Mouse (Mus musculus) spleen, embryonic (tissue): Measurements from ENCODE around the gene Dram2.
"Not testable (repeated sequence)": the region's sequence is repeated elsewhere in the genome, so short reads cannot be mapped to it uniquely, and the experiment has no call there.

Experiments used
- CTCF ChIA-PET: fragments of 350-600 bp; sonication (Branson Sonifier 250); formaldehyde crosslinking; loops from one replicate; lab custom pipeline; 2022; lab: Charles Lee

Gene Dram2

DNA sequence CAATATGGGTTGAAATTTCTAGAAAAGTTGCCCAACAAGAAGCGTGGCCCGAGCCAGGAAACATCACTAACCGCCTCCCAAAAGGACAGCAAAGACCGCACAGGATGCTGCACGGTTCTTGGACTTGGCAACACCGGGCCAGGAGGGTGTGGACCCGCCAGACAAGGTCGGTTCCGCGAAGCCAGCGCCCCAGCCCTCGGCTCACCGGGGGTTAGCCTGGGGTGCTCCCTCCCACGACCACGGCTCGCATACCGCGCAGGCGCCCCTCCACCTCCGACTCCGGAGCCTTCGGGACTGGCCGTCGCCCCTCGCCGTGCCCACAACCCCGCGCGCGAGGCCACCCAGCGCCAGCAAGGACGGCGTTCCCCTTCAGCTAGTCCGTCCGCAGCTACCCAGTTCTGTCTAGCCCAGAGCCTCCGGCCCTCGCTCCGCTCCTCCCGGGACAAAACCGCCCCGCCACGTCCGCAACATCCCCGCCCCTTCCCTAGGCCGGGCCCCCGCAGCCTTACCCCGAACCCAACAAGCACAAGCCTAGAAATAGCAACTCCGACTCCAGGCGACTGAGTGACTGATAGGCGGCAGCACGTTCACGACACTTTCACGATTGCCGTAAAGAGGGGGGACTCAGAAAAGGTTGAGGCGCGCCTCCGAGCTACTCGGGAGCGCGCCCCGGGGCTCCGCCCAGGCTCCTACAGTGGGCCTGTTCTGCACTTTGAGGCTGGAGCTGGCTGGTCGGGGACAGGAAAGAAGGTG, at the start of gene Dram2, which contains the start of gene Cept1:
Gene Dram2 (plus strand): TSS at position 628 of the 753 bp plus-strand sequence.
Gene Cept1 (minus strand): TSS at position 632 of the 753 bp plus-strand sequence.
- CTCF ChIA-PET: interaction anchor here (0.8 to 1.1 kb wide), 2 partner anchors 13 to 64 kb away, joined by 3 read pairs; no protein-coding TSS in a partner anchor

DNA sequence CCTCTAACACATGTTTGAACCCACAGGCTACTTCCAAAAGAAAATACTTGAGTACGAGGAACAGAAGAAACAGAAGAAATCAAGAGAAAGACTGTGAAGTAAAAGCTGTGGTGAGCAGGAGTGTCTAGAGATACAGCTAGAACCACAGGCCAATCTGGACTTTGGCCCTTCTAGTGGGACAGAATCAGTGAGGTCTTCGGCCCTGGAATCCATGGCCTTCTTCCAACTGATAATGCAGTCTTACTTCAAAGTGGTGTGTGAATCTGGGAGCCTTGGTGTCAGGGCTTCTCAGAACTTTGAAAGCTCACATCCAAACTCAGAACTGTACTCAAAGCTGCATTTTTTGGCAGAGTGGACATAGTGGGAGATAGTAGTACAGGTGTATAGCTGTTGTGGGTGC, 47.1 kb upstream of the Dram2 start:
- CTCF ChIA-PET: no interaction called here

DNA sequence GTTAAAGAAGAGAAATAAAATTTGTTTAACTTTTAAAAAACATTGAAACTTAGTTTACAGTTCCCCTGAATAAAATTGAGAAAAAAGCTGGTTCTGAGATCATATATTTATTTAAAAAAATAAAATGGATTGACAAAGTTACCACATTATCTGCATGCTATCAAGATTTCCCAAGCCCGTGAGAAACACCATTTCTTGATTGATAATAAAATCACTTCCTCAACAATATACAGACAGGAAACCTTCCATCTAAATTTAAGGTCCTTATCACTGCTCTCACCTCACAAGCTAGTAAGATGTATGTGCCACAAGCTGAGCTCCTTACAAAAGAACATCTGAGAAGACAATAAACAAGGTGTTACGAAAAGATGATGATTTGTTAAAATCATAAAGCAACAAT, 44.7 kb upstream of the Dram2 start:
- CTCF ChIA-PET: no interaction called here

DNA sequence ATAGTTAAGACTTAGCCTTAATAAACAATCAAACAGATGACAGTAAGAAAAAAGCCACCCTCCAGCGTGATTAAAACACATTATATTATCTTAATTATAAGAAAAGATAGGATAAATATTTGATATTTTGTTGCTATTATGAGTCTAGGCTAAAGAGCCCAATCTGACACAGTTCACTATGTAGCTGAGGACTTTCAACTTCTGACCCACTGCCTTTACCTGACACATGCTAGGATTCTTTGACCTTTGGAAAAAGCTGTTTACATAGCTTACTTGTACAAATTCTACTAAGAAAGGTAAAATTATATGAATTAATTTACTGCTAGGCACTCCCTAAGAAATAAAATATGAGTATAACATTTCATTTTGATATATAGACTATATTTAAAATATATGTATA, 36.9 kb upstream of the Dram2 start:
- CTCF ChIA-PET: interaction anchor here (0.7 kb wide), 1 partner anchor 47 kb away, joined by 3 read pairs; no protein-coding TSS in a partner anchor

DNA sequence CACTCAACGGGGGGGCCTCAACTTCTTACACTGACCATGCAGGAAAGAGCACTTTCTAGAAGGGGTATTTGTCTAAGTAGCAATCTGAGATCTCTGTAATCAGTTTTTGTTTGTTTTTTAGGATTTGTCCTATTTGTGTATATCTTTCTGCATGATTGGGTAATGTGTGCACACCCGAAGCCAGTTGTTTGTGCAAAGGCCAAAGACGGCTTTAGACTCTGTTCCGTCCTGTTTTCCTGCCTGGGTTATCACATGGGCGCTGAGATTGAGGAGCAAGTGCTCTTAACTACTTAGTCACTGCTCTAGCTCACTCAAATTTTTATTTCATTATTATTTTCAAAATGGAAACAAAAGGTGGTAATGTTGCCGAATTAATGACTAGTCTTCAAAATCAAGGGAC, 32.6 kb upstream of the Dram2 start:
- CTCF ChIA-PET: no interaction called here

DNA sequence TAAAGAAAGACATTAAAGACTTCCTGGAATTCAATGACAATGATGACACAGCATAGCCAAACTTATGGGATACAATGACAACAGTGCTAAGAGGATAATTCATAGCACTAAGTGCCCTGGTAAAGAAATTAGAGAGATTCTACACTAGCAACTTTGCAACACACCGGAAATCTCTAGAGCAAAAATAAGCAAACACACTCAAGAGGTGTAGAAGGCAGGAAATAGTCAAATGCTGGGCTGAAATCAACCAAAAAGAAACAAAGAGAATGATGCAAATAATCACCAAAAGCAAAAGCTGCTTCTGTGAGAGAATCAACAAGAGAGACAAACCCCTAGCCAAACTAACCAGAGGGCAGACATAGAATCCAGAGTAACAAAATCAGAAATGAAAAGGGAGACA, 24.9 kb upstream of the Dram2 start:
- CTCF ChIA-PET: no interaction called here

DNA sequence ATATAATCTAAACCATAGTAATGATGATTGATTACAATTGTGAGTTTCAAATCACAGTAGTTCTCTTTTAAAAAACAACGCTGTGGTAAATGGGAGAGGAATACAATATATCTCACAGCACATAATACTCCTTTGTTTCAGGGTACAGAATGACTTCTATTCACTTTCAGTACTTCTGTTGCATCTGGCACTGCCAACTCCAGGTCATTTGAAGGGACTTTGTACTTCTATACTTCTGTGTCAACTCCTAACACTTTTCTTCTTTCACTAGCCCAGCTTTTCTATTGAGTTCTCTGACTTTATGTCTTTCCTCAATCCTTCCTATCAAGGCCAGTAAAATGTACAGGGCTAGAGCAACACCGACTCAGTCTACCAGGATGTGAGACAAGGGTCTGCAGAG, 21.2 kb upstream of the Dram2 start:
- CTCF ChIA-PET: no interaction called here

DNA sequence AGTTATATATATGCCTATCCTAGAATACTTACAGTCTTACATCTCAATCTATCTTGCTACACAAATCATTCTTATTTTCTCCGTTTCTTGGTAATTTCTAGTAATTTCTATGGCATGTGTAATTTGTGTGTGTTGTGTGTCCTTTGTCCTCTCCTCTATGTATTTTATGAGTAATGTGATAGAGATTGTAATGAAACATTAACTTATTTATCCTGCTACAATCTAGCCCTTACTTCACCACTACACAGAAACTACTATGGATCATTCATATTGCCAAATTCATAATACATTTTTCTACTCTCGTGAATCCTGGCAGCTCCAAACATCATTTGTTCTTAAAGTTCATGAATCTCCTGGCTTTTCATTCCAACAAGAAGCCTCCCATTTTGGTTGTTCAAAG, 19.6 kb upstream of the Dram2 start:
- CTCF ChIA-PET: no interaction called here

DNA sequence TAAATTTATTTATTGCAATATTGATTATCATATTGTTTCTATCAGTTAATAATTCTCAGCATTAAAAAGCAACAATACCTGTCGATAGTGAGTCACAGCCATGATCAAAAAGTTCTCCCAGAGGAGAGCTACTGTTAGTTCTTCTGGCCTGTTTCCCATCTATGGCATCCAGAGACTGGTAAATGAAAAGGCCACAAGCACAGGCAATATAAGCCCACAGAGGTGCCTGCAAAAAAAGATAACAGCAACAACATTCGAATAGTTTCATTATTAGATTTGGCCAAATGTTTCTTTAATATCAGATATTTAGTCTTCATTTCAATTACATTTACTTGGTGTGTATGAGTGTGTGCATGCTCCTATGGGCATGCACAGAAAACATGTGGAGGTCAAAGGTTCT, 14.3 kb upstream of the Dram2 start:
- CTCF ChIA-PET: interaction anchor here (0.6 kb wide), 1 partner anchor 382 kb away, joined by 3 read pairs; no protein-coding TSS in a partner anchor

DNA sequence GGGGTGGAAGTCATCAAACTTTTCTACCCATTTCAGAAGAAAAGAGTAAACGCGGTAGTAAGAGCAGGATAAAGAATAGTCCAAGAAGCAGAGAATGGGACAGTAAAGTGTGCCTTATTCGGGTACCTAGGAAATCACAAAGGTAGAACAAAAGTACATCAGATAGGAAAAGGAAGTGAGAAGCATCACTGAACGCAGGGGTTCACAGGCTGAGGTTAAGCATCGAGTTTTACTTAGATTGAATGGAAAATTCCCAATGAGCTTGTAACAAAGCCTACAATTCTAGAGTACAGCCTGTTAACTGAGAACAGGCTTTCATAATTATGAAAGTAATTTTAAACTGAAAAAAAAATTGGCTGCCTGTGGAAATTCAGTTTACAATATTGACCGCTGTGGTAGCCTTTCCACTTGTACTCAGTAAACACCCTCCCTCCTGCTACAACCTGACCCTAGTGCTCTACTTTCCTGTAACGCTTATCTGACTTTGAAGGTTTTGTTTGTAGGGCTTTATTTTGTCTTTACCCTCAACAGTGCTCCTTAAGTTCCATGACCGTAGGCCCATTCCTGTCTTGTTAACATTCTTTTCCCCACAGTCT, 2.8 kb upstream of the Dram2 start:
- CTCF ChIA-PET: interaction anchor here (0.7 kb wide), 1 partner anchor 58 kb away, joined by 3 read pairs; no protein-coding TSS in a partner anchor

DNA sequence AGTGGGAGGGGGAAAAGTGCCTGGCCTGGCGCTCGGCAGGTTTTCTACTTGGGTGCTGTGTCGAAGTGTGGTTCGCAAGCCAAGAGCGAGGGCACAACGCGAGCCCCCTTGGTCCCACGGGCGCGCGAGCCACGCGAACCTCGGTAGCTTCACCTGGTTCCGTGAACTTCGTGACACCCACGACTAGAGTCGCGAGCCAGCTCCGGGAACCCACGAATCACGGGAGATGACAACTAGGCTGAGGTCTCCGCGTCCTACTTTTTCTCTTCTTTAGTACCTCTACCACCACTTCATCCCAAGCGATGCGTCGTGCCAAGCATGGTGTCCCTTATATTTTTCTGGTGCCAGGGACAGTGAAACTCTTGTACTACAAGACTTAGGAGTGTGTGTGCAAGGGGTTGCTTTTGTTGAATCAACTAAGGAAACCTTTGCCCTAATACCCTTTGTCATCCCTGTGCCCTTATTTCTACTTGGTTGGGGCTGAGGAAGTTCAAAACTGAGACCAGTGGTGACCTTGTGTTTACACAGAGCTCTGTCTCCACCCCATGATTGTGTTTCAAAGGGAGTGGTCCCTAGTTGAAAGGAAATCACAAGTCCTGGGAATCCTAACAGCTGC, 434 bp downstream of the Dram2 start:
- CTCF ChIA-PET: interaction anchor here (1.1 kb wide), 1 partner anchor 65 kb away, joined by 3 read pairs; no protein-coding TSS in a partner anchor

DNA sequence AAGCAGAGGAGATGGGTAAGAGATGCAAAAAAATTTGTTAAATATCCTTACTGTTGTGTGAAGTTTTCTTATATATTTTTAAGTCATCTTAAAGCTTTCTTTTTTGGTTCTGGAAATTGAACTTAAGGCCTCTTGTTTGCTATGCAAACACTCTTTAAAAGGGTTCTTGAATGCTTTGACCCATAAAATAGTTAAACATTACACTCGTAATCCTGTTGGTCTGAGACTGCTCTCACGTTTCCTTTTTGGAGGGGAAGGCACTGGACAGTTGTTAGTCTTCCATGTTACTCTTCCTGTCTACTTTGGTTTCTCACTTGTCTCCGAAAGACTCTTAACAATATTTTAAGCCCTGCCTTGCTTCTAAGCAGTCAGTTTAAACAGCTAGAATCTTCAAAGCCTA, 1.4 kb downstream of the Dram2 start:
- CTCF ChIA-PET: no interaction called here

DNA sequence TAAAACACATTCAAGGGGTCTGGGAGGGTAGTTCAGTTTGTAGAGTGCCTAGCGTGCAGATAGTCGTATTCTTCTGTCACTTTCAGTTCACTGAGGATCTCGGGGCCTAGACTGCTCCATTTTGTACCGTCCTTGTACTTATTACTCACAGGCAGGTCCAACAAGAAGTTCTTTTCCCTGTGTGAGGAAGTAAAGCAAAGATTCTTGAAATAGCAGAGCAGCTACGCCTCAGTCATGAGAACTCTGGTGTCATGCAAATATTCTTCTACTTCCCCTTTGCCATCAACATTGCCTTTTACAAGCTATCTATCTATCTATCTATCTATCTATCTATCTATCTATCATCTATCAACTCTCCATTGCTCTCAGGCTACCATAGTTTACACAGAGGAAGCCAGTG, 5.8 kb downstream of the Dram2 start:
- CTCF ChIA-PET: no interaction called here

DNA sequence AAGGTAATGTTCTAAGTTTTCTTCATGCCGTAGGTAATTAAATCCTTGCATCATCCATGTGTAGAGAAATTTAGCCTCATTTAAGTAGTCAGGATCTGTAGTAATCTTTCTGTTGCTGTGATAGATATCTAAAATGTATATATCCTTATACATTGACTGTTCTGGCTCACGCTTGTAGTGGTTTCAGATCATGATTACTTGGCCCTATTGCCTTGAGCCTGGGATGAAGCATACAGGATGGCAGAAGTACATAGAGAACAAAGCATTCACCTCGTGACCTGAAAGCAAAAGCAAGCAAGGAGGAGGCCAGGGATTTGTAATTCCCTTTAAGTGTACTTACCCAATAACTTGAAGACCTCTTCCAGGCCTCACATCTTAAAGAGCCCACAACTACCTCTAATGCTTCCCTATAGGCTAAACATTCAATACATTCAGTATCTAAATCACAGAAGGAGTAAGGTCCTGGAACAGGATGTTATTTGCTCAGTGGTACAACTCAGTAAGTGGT, 8.2 kb downstream of the Dram2 start:
- CTCF ChIA-PET: no interaction called here

DNA sequence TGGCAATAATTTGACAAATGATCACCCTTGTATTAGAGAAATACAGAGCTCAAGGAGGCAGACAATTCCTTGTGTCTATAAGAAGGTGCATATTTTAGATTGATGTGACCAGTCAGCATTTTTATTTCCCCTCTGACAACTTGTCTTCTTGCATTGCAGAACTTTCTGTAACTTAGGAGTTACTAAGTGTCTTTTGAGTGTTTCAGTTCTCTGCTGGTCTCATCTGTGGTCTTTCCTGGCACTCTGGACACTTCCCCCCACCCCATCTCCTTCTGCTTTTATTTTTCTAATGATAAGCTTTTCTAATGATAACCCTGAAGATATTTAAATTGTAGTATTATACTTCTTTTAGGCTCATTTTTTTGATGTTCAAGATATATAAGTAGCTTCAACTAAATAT, 10.7 kb downstream of the Dram2 start:
- CTCF ChIA-PET: interaction anchor here (0.6 kb wide), 2 partner anchors 190 to 364 kb away, joined by 3 to 4 read pairs; no protein-coding TSS in a partner anchor

DNA sequence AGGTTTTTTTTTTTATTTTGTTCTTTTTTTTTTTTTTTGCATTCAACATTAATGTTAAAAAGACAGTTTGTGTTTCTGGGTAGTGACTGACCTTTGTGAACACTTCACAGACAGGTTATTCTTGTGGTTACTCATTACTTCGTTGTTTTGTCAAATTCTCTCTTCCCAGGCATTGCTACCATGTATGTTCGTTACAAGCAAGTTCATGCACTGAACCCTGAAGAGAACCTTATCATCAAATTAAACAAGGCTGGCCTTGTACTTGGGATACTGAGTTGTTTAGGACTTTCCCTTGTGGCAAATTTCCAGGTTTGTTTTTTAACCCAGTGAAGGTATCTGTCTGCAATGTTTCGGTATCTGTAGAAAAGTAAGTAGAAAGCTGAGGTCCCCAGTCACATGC, 18.3 kb downstream of the Dram2 start:
- CTCF ChIA-PET: no interaction called here

DNA sequence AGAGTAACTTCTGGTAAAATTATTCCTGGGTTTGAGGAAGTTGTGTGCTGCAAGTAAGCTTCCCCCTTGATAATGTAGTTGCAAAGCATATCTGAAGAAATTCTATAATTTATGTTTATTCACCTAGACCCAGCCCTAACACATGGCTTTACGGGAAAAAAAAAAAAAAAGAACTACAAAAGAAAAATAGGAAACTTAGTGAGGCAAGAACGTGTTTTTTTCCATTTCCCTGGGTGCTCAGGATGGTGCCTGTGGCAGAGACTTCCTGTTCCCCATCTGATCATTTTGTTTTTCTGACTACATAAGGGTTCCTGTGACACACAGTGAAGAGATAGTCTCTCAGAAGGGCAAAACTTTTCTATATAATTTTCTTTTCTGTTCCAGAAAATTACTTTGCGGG, 25.6 kb downstream of the Dram2 start:
- CTCF ChIA-PET: interaction anchor here (0.7 kb wide), 1 partner anchor 214 kb away, joined by 7 read pairs; no protein-coding TSS in a partner anchor

DNA sequence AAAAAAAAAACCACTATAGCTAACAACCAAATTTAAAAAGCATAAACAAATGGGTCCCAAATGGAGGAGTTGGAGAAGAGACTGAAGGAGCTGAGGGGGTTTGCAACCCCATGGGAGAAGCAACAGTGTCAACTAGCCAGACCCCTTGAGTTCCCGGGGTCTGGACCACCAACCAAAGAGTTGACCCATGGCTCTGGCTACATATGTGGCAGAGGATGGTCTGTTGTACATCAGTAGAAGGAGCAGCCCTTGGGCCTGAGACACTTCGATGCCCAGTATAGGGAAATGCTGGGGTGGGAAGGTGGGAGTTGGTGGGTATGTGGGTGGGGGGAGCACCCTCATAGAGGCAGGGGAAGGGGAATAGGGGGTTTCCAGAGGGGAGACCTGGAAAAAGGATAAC, 31.7 kb downstream of the Dram2 start:
- CTCF ChIA-PET: no interaction called here

DNA sequence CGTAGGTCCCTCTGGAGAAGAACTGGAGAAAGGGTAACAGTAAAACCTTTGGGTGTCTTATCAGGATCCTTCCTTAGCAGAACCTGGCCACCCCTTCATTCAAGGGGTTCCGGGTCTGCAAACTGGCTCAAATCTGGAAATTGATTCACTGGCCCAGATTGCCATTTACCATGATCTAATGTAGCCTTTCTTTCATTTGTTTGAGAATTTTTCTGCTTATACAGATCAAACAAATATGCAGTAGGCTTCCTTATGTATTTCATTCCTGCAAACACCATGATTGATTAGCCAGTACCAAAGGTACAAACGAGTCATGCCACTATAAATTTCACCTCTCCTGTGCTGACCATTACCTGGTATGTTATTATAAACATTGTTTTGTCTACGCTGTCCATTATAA, 46.0 kb downstream of the Dram2 start:
- CTCF ChIA-PET: not testable (repeated sequence)

DNA sequence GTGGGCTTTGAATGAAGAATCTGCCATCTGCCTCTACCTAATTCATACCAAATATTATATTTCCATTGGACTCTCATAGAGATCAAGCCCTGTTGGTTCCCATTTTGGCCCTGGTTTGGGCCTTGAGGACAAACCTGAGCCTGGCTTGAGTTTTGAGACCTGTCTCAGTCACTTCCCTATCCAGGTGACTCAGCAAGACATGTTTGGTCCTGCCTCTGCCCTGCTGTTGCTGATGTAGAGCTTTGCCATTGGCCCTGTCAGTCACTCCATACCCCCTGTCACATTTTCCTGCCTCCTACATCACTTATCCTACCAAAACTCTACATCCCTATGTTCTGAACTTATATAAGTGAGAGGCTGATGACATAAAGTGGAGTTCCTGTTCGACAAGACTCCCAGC, 70.5 kb downstream of the Dram2 start:
- CTCF ChIA-PET: no interaction called here
